10 mouse cellular contexts compared by ENCODE assay signal in genomic region chr5:113633037-113633714, GRCm38 (mm10). TPM values are rescaled to one million over a fixed set of nuclear protein-coding genes. Genes with fewer than 3 reads are reported as not detected.
DNase-seq lines count a peak whose midpoint lies in the region; ATAC-seq lines count a peak whose summit lies in the region.
"Had no signal": no experiment of that assay in that cellular context is flagged by ENCODE, and none has a peak within 500 bp of the region (broad histone marks: within the 10 kb centered on the region; RNA-seq: fewer than 3 reads in every experiment).

No protein-coding gene starts in this region.

- ATAC-seq in embryonic facial prominence, embryonic 13.5 days (ENCODE audit: insufficient number of reproducible peaks, insufficient read depth, low FRiP score, low TSS enrichment, low read depth), result no peak
- no peak for ATAC-seq in midbrain, embryonic 11.5 days (ENCODE audit: low FRiP score)
- ATAC-seq in limb, embryonic 15.5 days (ENCODE audit: insufficient number of reproducible peaks, low FRiP score, low TSS enrichment, low read depth), result no peak
- no peak for ATAC-seq in forebrain, embryonic 12.5 days (ENCODE audit: low FRiP score)
- ATAC-seq: CD4-positive, CD25-positive, alpha-beta regulatory T cell, adult 4 months had no signal

- H3K4me3 ChIP-seq in embryonic facial prominence, embryonic 13.5 days, result no peak overlapping the region
- no peak overlapping the region for H3K4me3 ChIP-seq in embryonic facial prominence, embryonic 10.5 days
- no peak overlapping the region for H3K4me3 ChIP-seq in midbrain, embryonic 10.5 days
- no peak overlapping the region for H3K4me3 ChIP-seq in midbrain, embryonic 11.5 days (ENCODE audit: low read depth, low read length)
- no peak overlapping the region for H3K4me3 ChIP-seq in limb, embryonic 15.5 days
- H3K4me3 ChIP-seq in forebrain, embryonic 12.5 days (replicated peaks), result no peak overlapping the region
- H3K4me3 ChIP-seq: liver, embryonic 15.5 days had no signal

- peak overlapping the region; percentile 19; the same call in 1 of the 2 replicates for H3K27ac ChIP-seq in embryonic facial prominence, embryonic 13.5 days
- no peak overlapping the region for H3K27ac ChIP-seq in embryonic facial prominence, embryonic 10.5 days (replicated peaks)
- H3K27ac ChIP-seq in midbrain, embryonic 10.5 days (replicated peaks), result 0 out of 2 replicates have a peak overlapping the region, but pooled peaks have one; percentile 24
- H3K27ac ChIP-seq in midbrain, embryonic 11.5 days (ENCODE audit: low read depth, low read length), result no peak overlapping the region
- peak overlapping the region; percentile 67; the same call in 1 of the 2 replicates for H3K27ac ChIP-seq in limb, embryonic 15.5 days
- no peak overlapping the region for H3K27ac ChIP-seq in forebrain, embryonic 12.5 days
- H3K27ac ChIP-seq: liver, embryonic 15.5 days had no signal

- no peaks in the 10 kb centered on the region for H3K27me3 ChIP-seq in embryonic facial prominence, embryonic 13.5 days
- H3K27me3 ChIP-seq in embryonic facial prominence, embryonic 10.5 days (replicated peaks; ENCODE audit: low read depth, poor library complexity, severe bottlenecking), result no peaks in the 10 kb centered on the region; the same call in 1 of the 2 replicates
- peaks cover 7% of the 10 kb centered on the region; the same call in 1 of the 2 replicates for H3K27me3 ChIP-seq in midbrain, embryonic 10.5 days (ENCODE audit: low read depth, poor library complexity, severe bottlenecking)
- no peaks in the 10 kb centered on the region for H3K27me3 ChIP-seq in midbrain, embryonic 11.5 days (ENCODE audit: control insufficient read depth, insufficient read depth, low read length)
- no peaks in the 10 kb centered on the region for H3K27me3 ChIP-seq in limb, embryonic 15.5 days
- H3K27me3 ChIP-seq in forebrain, embryonic 12.5 days, result no peaks in the 10 kb centered on the region
- H3K27me3 ChIP-seq: liver, embryonic 15.5 days had no signal

- peaks cover 51% of the 10 kb centered on the region for H3K4me1 ChIP-seq in embryonic facial prominence, embryonic 13.5 days
- peaks cover 56% of the 10 kb centered on the region for H3K4me1 ChIP-seq in embryonic facial prominence, embryonic 10.5 days
- H3K4me1 ChIP-seq in midbrain, embryonic 10.5 days, result peaks cover 27% of the 10 kb centered on the region
- no peaks in the 10 kb centered on the region for H3K4me1 ChIP-seq in midbrain, embryonic 11.5 days (ENCODE audit: control insufficient read depth, insufficient read depth, low read length)
- H3K4me1 ChIP-seq in limb, embryonic 15.5 days, result peaks cover 83% of the 10 kb centered on the region
- H3K4me1 ChIP-seq in forebrain, embryonic 12.5 days, result 0 out of 2 replicates have a peak, but pooled peaks cover 8% of the 10 kb centered on the region
- H3K4me1 ChIP-seq: liver, embryonic 15.5 days had no signal

- H3K9ac ChIP-seq in embryonic facial prominence, embryonic 13.5 days, result no peak overlapping the region
- H3K9ac ChIP-seq in midbrain, embryonic 11.5 days (ENCODE audit: low read length), result no peak overlapping the region
- H3K9ac ChIP-seq in limb, embryonic 15.5 days, result no peak overlapping the region
- no peak overlapping the region for H3K9ac ChIP-seq in forebrain, embryonic 12.5 days
- H3K9ac ChIP-seq: liver, embryonic 15.5 days had no signal

- H3K9me3 ChIP-seq in embryonic facial prominence, embryonic 13.5 days, result no peaks in the 10 kb centered on the region
- no peaks in the 10 kb centered on the region for H3K9me3 ChIP-seq in embryonic facial prominence, embryonic 10.5 days
- H3K9me3 ChIP-seq in midbrain, embryonic 10.5 days (replicated peaks), result no peaks in the 10 kb centered on the region
- no peaks in the 10 kb centered on the region for H3K9me3 ChIP-seq in midbrain, embryonic 11.5 days (ENCODE audit: control insufficient read depth, low read length)
- no peaks in the 10 kb centered on the region for H3K9me3 ChIP-seq in limb, embryonic 15.5 days
- no peaks in the 10 kb centered on the region for H3K9me3 ChIP-seq in forebrain, embryonic 12.5 days
- H3K9me3 ChIP-seq: liver, embryonic 15.5 days had no signal

- 47% methylated on average over 9 of the region's 9 CpGs for WGBS in embryonic facial prominence, embryonic 13.5 days
- 57% methylated on average over 9 of the region's 9 CpGs for WGBS in embryonic facial prominence, embryonic 10.5 days
- 77% methylated on average over 9 of the region's 9 CpGs for WGBS in midbrain, embryonic 10.5 days
- WGBS in midbrain, embryonic 11.5 days, result 71% methylated on average over 9 of the region's 9 CpGs
- 10% methylated on average over 9 of the region's 9 CpGs for WGBS in limb, embryonic 15.5 days
- WGBS in forebrain, embryonic 12.5 days, result 73% methylated on average over 9 of the region's 9 CpGs

- H3K36me3 ChIP-seq in embryonic facial prominence, embryonic 13.5 days, result no peaks in the 10 kb centered on the region
- no peaks in the 10 kb centered on the region for H3K36me3 ChIP-seq in embryonic facial prominence, embryonic 10.5 days (replicated peaks)
- H3K36me3 ChIP-seq in midbrain, embryonic 10.5 days, result no peaks in the 10 kb centered on the region
- no peaks in the 10 kb centered on the region for H3K36me3 ChIP-seq in midbrain, embryonic 11.5 days (ENCODE audit: control insufficient read depth, insufficient read depth, low read length)
- no peaks in the 10 kb centered on the region for H3K36me3 ChIP-seq in limb, embryonic 15.5 days
- H3K36me3 ChIP-seq in forebrain, embryonic 12.5 days (replicated peaks), result no peaks in the 10 kb centered on the region
- H3K36me3 ChIP-seq: liver, embryonic 15.5 days had no signal

- no peak overlapping the region for H3K4me2 ChIP-seq in embryonic facial prominence, embryonic 13.5 days
- no peak overlapping the region for H3K4me2 ChIP-seq in midbrain, embryonic 11.5 days
- H3K4me2 ChIP-seq in limb, embryonic 15.5 days, result peak overlapping the region; percentile 12; the same call in 1 of the 2 replicates
- H3K4me2 ChIP-seq in forebrain, embryonic 12.5 days, result no peak overlapping the region
- H3K4me2 ChIP-seq: liver, embryonic 15.5 days had no signal

- no peak for DNase-seq in embryonic facial prominence, embryonic 10.5 days (ENCODE audit: low spot score)
- DNase-seq in midbrain, embryonic 10.5 days (ENCODE audit: low spot score), result no peak
- no peak for DNase-seq in midbrain, embryonic 11.5 days (ENCODE audit: low spot score, missing footprints)
- DNase-seq in cerebellum, postnatal 14 days, result no peak
- no peak for DNase-seq in cerebellum, adult 9-10 months

RNA-seq across cellular contexts. Expression of gene Cmklr1, which starts 17.1 kb away (rescaled TPM):
- polyA plus RNA-seq in embryonic facial prominence, embryonic 13.5 days (2015; fragmentation: Nextera tagmentation; extraction: Ambion mirVana), result 4.5 and 5.3 TPM in 2 replicates
- 0.41 and 0.69 TPM in 2 replicates for polyA plus RNA-seq in embryonic facial prominence, embryonic 10.5 days (2016; fragmentation: Nextera tagmentation; extraction: Ambion mirVana)
- 0.58 and 1.1 TPM in 2 replicates for polyA plus RNA-seq in midbrain, embryonic 10.5 days (2016; fragmentation: Nextera tagmentation; extraction: Ambion mirVana)
- polyA plus RNA-seq in midbrain, embryonic 11.5 days (2014; fragmentation: Nextera tagmentation; extraction: Ambion mirVana), result 0.98 and 2.2 TPM in 2 replicates
- 10.4 and 12.0 TPM in 2 replicates for polyA plus RNA-seq in limb, embryonic 15.5 days (2015; fragmentation: Nextera tagmentation; extraction: Ambion mirVana)
- polyA plus RNA-seq in forebrain, embryonic 12.5 days (2016; fragmentation: Nextera tagmentation; extraction: Ambion mirVana), result 1.6 and 2.1 TPM in 2 replicates
- polyA plus RNA-seq: CD4-positive, CD25-positive, alpha-beta regulatory T cell, adult 4 months had no signal

Comparison
In these comparisons a context has a peak if more than half of its experiments do, and no peak if none do; other contexts are left out.
1. H3K27ac ChIP-seq: peak in embryonic facial prominence, embryonic 13.5 days (single experiment), midbrain, embryonic 10.5 days (single experiment) and limb, embryonic 15.5 days (single experiment); none in embryonic facial prominence, embryonic 10.5 days (single experiment), midbrain, embryonic 11.5 days (single experiment) and forebrain, embryonic 12.5 days (single experiment).